Mouse (Mus musculus) cerebellum, adult 11-12 months (tissue): Measurements from ENCODE around the gene Sh3bgrl2.
A peak's percentile ranks its signal among the peaks of the same experiment; 100 is the strongest.

Experiments
- DNase-seq: peaks from one replicate; pipeline ENCODE4 v3.0.0; 2022

The Sh3bgrl2 gene

DNA sequence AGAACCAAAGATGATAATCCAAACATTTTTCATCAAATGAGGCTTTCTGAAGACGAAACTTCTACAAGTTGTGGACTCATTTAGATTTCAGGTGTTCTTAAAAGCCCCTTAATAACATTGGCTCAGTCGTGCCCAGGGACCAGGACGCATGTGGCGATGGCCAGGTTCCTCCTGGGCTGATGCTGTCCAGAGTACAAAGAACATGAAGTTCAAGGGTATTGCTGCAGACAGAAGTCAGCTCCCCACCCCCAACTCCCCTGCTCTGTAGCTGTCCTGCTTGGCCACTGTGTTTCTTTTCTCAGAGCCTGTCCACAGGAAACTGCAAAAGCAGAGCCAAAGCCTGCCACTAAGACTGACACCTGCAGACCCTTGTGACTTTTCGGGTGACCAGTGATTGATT lies 45.7 kb downstream of the Sh3bgrl2 start:
- no peak for DNase-seq

DNA sequence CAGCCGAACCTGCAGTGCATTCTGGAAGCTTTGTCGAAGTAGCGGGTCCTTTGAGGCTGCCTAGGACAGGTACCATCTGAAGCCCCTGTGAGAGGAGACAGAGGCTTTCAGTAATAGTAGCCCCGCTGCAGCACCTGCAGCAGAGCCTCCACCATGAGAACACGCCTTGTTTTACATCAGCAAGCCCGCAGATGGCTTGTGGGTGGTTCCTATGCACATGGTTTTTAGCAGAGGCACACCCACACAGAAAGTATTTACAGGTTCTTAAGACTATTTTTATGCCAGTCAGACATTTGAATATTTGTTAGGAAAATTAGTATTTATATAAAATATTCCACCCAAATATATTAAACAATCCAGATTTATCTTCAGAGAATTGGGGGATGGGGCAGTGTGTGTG lies 48.0 kb downstream of the Sh3bgrl2 start:
- DNase-seq: no peak

DNA sequence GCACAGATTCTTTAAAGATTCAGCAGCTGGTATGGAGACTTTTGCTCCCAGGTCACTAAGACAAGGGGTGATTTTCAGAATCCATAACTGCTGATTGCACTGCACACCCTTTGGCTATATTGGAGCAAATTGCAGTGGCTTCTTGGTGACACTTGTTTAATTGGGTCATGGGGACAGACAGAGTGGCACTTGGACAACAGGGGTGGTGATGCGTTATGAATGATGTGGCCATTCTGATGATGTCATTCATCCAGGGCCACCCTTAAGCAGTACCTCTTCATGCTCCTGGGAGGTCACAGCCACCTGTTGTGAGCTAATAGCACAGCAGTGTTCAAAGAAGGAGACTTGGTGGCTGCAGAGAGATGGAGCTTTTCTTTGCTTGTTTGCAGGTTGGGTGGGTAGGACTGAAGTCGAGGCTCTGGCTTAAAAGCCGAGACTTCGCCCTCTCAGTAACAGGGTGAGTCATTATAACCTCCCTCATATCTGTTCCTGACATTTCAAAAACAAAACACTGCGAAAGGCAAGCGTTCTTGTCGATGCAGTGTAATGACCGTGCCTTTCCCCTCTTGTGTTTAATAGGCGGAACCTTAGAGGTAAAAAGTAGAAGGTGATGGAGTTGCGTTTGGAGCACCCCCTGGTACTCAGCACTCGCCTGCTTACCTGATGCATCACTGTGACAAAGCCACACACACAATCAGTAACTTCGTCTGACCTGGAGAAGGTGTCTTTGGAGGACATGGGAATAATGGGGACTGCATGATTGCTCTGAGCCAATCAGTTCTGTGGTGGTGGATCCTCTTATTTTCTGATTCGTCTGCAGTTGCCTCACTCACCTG lies 48.7 kb downstream of the Sh3bgrl2 start:
- DNase-seq: no peak

DNA sequence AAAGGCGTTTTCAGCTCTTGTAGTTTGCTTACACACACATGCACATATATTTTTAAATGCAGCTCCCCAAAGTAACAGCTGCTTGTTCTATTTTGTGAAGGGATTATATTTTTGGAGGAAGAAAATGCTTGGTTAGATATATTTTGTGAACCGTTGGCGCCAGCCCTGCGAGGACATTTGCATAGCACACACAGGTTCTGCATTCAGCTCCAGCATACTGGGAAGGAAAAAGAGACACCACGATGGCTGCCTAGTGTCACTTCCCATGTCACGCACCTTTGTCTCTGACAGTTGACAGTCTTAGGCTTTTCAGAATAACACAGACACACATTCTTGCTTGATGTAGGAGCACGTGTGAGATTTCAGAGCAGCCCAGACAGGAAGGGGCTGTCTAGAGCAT lies 49.9 kb downstream of the Sh3bgrl2 start:
- no peak for DNase-seq

DNA sequence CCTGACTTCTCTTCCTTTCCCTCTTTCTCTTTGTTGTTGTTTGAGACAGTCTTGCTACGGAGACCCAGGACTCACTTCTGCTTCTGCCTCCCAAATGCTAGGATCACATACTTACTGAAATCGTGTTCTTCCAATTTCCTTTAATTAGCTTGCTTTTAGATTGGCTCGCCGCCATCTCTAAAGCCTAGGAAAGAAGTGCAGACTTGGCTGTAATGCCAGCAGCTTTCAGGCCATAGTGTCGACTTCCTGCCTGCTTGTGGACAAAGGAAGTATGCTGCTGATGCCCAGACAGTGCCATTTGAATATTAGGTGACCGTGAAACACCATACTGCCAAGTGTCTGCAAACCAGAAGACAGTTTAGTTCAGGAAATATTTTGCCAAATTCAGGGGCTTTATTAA lies 51.4 kb downstream of the Sh3bgrl2 start:
- peak; percentile 21 for DNase-seq

DNA sequence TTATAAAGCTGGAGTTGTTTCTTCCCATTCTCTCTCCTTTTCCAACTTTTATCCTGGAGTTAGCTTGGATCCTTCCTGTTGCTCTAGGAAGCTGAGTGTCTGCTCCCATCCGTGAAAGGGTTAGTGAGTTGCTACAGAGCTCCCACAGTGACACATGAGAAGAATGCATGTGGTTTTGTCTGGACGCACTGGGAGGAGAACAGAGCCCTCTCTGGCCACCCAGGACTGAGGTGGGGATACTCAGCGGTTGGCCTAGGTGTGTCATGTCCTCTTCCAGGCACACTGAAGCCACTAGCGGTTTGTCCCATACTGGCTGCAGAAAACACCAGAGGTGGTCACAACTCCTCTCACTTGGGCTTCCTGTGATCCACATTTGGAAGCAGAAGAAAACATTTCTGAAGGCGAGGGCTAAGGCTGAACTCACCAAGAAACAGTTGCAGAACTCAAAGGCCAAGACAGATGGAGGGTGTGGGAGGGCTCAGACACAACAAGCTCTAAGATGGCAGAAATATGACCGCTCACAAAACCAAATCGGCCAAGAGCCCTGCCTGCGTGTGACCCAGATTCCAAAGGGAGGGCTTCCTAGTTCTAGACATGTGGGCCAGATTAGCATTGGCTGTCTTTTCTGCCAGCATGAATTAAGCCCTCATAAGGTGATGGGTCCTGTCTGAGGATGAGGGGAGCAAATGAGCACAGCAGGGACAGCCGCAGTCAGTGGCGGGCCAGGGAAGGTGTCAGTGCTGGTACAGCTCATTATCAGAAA lies 52.3 kb downstream of the Sh3bgrl2 start:
- peak; percentile 70 for DNase-seq

DNA sequence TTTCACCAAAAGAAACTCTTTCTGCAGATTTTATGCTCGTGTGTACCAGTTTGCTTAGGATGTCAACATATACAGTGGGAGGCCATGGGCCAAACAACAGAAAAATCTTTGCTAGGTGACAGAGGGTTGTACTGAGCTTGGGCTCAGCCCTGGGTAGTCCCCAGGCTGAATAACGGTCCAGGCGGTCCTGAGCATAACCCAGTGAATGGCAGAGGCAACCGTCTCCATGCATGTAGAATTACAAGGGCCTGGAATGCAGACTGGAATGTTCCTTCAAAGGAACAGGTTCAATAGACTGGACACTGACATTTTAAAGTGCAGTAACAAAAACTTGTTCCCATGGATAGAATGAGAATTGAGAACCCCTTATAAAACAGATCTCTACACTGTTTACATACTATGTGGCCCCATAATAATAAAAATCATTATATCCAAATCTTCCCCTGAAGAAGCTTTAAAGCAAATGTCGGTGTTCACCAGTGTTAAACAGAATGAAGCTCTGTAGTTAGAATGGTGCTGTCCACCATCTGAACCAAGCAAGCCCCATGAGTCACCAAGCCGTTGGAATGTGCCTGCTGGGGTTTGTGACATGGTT lies 54.1 kb downstream of the Sh3bgrl2 start:
- no peak for DNase-seq

DNA sequence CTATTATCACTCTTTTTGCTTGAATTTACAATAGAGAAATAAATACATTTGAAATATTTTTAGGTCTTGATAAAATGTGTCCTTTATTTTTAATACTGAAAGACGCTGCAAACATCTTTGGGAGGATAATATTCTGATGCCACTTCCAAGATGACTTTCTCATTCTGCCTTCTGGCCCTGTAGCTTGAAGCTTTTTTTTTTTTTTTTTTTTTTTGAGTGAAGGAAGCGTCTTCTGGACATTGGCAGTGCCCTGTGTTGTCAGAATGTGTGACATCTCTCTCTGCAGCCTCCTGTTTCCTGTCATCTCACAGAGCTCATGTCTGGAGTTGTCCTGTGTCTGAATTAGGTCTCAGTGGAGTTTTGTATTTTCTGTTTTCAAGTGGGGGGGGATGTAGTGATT lies 55.0 kb downstream of the Sh3bgrl2 start:
- no peak for DNase-seq

DNA sequence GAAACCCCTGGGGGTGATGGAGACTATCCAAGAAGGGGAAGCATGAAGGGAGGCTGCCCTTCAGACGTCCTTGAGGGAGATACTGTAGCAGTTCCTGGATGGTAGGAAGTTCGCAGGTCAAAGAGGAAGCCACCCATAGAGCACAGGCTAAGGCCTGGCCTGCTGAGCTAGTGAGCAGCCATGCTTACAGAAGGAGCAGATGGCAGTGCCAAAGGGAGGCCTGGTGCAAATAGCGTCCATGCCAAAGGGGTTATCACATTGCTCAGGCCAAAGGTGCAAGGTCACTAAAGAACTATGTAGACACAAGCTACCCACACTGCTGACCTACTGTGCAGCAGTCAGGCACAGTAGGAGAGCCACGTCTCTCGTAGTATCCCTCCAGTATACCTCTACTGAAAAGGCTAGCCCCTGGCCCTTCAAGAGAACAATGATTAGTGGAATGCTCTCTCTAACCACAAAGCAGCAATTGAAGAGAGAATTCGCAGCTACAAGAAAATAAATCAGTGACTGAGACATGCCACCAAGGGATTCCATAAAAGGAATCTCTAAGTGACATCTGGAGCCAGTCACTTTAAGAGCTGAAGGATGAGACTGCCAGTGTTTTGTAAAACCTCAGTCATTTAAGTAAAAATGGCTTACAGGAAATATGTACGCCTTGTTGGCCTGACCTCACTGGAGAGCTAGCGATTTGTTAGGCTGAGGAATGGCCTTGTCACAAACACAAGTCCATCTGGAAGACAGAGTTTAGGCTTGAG lies 57.9 kb downstream of the Sh3bgrl2 start:
- DNase-seq: peak; percentile 14

DNA sequence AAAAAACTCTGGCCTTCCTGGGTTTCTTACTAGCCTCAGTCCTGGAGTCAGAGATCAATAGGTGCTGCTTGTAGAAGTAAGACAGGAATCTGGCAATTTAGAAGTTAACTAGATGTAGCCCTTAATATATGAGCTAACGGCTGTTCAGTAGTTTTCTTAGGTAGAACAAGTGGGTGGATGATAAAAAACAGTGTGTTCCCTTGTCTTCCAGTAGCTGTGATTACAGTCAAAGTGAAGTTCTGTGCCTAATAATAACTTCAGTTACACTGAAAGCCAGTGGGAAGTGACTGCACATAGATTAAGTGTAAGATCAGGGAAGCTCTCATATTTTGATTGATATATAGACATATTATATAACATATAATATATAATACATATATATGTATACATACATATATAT lies 60.0 kb downstream of the Sh3bgrl2 start:
- DNase-seq: no peak

DNA sequence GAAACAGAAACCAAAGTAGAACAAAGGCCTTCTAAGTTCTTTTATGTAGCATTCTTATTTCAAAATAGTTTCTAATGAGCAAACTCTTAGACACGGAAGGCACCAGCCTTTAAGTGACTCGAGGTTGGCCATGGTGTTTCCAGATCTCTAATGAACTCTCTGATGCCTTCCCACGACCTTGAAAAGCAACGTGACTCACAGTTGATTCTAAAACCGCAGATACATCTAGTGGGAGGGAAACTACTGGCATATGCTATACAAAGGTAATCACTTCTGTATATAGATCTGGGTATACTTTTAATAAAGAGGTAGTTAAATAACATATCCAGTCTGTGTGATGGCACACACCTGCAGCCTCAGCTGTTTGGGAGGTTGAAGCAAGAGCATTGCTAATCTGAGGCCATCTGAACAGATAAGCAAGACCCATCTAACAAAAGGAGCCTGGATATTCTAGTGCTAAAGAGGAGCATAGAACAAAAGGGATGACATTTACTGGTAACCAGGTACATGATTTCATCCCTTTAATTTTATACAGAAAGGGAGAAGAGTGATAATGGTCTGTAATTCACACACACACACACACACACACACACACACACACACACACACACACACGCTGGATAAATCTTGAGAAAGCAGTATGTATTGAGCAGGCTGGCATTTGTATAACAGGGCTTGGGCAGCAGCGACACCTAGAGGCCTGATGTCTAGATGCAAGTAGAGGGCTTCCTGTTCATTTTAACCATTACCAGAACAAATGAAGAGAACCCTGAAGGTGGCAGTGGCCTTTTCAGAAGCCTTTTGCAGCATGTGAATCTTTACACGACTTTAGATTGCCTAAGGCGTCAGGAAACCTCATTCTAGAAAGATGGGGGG lies 61.5 kb downstream of the Sh3bgrl2 start:
- DNase-seq: peak; percentile 71

DNA sequence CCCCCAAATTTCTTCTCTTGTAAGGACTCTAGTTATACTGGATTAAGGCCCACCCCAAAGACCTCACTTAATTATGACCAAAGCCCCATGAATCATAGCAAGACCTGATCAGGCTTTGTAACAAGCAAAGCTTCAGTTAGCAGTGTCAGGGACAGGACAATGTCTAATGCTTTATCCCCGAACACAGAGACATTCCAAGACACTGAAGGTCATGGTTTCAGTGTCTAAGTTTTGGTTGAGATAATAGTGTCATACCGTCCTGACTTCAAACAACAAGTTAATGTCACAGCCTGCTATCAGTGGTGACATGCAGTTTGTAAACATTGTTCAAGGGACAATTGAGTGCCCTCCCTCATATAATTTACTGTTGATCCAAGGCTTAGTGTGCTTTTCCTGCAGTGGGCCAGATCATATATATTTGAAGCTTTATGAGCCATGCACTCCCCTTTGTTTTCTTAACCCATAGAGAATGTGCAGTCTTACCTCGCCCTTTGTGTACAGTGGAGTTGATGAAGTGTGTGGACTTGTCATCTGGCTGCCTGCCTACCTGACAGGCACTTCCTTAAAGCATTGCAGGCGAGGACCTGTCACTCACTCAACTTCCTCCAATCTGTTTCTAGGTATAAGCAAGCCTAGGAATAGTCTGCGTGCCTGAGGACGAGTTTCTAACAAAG lies 67.9 kb downstream of the Sh3bgrl2 start:
- no peak for DNase-seq

DNA sequence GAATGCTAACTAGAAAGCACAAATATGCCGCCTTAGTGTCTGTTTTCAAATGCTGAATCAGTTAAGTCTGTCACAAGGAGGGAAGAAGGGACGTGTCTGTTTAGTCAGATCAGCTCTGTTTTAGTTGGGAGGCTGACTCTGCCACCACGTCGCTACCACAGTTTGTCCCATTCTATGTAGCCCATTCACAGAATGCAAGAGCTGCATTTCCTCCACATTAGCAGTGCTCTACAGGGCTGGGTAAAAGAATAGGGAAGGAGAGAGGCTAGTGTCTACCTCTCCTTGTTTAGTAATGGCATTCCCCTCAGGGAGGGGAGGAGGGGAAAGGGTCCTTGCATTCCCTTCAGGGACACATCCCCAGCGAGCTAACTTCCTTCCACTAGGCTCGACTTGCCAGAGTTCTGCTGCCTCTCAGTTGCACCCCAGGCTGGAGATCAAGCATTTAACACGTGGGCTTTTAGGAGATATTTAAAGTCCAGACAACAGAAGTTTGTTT lies 68.5 kb downstream of the Sh3bgrl2 start:
- DNase-seq: no peak

DNA sequence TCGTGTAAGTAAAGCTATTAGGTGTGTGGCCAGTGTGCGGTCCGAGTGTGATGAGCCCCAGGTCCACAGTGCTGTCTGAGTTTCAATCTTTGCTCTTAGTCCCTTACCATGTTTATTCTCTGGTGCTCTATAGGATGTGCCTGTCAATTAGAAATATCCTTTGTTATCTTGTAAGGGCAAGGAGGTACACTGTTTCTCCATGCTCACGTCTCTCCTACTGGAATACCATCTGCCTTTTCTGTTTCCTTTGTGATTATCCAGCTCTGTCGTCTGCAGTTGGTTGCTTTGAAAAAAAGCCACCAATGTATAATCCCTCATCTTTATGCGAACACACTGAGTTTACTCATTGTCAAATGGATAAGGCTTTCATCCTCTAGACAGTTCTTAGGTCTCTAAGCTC lies 75.3 kb downstream of the Sh3bgrl2 start:
- no peak for DNase-seq

DNA sequence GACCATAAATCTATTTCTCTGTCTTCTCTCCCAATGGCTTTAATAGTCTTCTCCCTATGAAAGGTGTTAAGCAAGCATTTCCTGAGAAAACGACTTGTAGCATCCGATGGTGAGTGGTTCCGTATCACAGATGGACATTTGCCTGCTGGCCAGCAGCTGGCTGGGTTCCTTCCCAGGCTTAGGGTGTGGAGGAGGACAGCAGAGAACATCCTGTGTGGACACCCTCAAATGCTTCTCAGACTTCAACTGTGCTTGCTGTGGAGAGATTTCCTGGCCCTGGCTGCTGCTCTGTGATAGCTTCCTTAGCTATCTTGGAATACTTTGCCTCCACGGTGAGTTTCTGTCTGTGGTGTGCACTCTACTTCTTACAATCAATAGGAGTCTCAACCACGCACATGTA lies 76.1 kb downstream of the Sh3bgrl2 start:
- no peak for DNase-seq

DNA sequence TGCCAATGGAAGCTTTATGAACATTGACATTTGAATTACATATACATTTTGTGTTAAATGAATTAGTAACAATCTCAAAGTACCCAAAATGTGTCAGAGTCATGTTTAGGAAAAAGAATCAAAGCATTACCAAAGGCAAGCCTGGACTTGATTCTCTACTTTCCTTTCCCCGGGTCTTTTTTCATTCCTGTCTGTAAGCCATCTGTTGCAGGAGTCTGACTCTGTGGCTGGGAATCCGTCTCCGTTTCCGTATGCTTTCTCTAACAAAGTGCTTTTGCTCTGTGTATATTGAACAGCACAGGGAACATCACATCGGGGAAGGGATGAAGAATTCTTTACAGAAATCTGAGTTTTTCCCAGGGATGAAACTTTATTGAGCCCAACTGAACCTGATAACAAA lies 77.0 kb downstream of the Sh3bgrl2 start:
- DNase-seq: no peak

DNA sequence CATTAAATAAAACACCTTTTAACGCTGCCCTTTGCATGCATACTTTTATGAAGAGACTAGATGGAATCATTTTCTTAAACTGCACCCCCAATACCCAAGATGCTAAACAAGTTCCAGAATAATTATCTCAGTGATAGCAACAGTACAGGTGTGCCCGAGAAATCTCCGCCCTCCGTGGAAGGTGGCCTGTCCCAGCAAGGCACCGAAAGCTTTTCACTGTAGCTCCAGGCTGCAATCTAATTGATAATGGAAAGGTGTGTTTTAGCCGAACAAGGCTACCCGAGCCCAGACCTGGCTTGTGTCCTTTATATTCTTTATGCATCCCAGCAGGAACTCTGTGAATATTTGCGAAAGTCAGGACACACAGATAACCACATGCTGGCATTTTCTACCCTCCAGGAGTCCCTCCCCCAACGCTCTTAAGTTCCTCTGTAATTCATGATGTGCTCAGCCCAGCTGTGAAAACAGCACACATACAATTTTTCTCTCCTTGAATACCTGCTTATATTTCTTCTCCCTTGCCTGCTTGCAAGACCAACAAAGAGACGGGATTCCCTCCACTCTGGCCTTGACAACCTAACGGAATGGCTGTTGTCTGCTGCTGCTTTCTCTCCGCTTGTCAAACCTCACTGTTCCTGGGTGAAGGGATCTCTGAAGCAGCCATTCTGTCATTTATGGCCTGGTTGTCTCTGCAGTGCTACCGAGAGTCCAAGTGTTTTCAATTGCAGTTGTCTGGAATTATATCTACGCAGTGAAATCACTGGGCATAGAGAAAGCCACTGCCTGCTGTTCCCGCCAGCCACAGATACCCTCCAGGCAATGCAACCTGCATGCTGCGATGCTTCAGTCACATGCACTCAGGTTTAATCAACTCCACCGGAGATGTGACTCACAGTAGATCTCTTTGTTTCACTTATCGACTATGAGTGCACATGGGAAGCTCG lies 80.8 kb downstream of the Sh3bgrl2 start:
- DNase-seq: no peak

DNA sequence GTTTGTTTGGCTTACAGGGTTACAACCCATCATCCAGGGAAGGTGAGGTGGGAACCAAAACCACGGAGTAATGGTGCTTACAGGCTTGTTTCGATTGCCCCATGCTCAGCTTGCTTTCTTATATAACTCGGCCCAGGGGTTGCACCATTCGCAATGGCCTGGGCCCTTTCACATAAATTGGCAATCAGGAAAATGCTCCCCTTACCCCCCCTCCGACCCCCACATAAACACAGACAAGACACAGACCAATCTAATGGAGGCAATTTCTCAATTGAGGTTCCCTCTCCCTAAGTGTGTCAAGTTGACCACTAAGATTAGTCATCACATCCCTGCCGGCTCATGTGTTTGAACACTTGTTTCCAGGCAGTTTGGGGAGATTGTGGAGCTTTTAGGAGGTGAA lies 82.2 kb downstream of the Sh3bgrl2 start:
- DNase-seq: no peak

DNA sequence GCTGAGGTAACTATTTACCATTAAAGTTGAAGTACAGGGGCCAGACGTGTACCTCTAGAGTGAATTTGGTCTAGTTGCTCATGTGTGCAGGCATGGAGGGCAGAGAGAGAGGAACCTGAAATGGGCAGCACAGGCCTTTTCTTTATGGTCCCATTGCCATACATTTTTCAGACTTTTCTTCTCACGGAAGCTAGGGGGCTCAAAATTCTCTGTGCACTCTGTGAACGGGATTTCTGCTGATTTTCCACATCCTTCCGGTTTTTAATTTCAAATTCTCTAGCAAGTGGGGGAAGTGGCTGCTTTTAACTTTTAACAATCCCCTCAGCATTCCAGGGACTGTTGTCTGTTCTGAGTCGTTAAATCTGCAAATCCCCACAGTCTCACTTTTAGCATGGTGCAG lies 83.8 kb downstream of the Sh3bgrl2 start:
- DNase-seq: no peak

DNA sequence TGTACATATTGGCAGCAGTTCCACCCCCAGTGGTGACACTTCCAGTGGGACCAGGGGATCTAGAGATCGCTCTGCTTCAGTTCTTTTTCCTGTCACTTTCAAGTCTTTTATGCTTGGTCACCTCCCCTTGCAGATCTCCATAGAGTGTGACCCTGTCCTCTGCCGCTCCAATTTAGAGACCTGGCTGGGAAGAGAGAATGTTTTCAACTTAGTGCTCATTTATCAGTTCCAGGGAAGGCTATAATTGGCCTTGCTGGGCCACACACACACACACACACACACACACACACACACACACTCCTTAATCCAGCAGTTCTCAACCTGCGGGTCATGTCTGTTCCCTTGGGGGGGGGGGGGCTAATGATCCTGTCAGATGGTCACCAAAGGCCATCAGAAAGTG lies 86.6 kb downstream of the Sh3bgrl2 start:
- no peak for DNase-seq
